Mouse (Mus musculus) bone marrow macrophage, adult 2 months (primary cell): ENCODE measurements around the gene Olfr921. TPM values are rescaled to one million over a fixed set of nuclear protein-coding genes. Genes with fewer than 3 reads are reported as not detected.

Source experiments
- H3K27ac ChIP-seq: 2 replicates; pipeline ENCODE4 v1.5.1; 2012; ENCODE audit warnings: low read depth, low read length; ENCODE audit not compliant: insufficient read depth
- H3K4me1 ChIP-seq: 2 replicates; pipeline ENCODE4 v1.6.1; 2012; ENCODE audit warnings: low read length; ENCODE audit not compliant: control insufficient read depth, insufficient read depth
- H3K4me3 ChIP-seq: 2 replicates; pipeline ENCODE4 v1.5.1; 2012; ENCODE audit warnings: mild to moderate bottlenecking, low read length, moderate library complexity; ENCODE audit not compliant: insufficient read depth
- CTCF ChIP-seq: IDR thresholded peaks from 2 replicates; pipeline ENCODE4 v1.5.1; 2012; ENCODE audit warnings: low read depth, mild to moderate bottlenecking, low read length, moderate library complexity
- POLR2A ChIP-seq: IDR thresholded peaks from 2 replicates; pipeline ENCODE4 v1.6.1; 2012; ENCODE audit warnings: mild to moderate bottlenecking, low read depth, low read length, borderline replicate concordance
- polyA plus RNA-seq: library from polyadenylated mRNA; stranded (reverse); fragments of >200 nt; gene quantifications from 2 replicates; pipeline ENCODE4 v1.2.4, GENCODE M21; 2012; ENCODE audit not compliant: missing spikeins, insufficient read depth, insufficient read length

The Olfr921 gene
- polyA plus RNA-seq, 1 experiment: not detected

DNA sequence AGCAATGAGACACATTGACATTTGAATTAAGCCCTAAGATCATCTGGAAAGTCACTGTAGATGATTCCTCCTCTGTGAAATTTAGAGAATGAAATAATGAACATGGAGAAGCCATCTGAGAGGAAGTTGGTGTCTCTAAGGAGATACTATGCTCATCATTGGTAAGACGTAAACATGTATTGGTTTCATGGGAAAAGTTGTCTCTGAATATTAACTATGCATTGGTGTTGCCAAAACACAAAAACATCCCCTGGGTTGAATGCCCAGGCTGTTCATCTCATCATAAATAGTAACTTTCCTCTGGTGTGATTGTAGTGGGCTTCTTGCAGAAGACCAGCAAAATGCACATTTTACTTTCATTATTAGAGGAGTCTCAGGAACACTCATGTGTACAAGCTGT is 53.4 kb downstream of the Olfr921 start, which contains the start of gene Olfr923:
Olfr923 (plus strand) TSS at position 301 of the 400 bp plus-strand sequence.
- no peak for TF ChIP-seq CTCF
- no peak for TF ChIP-seq POLR2A
- Histone ChIP-seq H3K27ac (no peak within 1 kb of the TSS), H3K4me3 (no peak within 1 kb of the TSS), H3K4me1 (peaks cover under 1% of the 10 kb centered on the region)

Other genes with a start within 250 kb of the Olfr921 start
- not detected in 2 replicates for gene Olfr910, start 235.2 kb upstream of the Olfr921 start, polyA plus RNA-seq
- 0.15 TPM in 2 replicates for gene Olfr912, start 192.9 kb upstream of the Olfr921 start, polyA plus RNA-seq
- not detected in 2 replicates for gene Olfr913, start 180.3 kb upstream of the Olfr921 start, polyA plus RNA-seq
- not detected in 2 replicates for gene Olfr914, start 168.0 kb upstream of the Olfr921 start, polyA plus RNA-seq
- not detected in 2 replicates for gene Olfr916, start 113.2 kb upstream of the Olfr921 start, polyA plus RNA-seq
- not detected in 2 replicates for gene Olfr917, start 107.2 kb upstream of the Olfr921 start, polyA plus RNA-seq
- gene Olfr918, start 98.5 kb upstream of the Olfr921 start, polyA plus RNA-seq: not detected in 2 replicates
- not detected in 2 replicates for gene Olfr919, start 69.4 kb upstream of the Olfr921 start, polyA plus RNA-seq
- 211 and 230 TPM in 2 replicates for gene Vwa5a, start 54.8 kb upstream of the Olfr921 start, polyA plus RNA-seq
- 1.5 and 2.6 TPM in 2 replicates for gene Olfr920, start 20.8 kb upstream of the Olfr921 start, polyA plus RNA-seq
- not detected in 2 replicates for gene Olfr922, start 41.5 kb downstream of the Olfr921 start, polyA plus RNA-seq
- gene Olfr923, start 53.5 kb downstream of the Olfr921 start, polyA plus RNA-seq: not detected in 2 replicates
- gene Olfr924, start 71.4 kb downstream of the Olfr921 start, polyA plus RNA-seq: not detected in 2 replicates
- gene Olfr26, start 82.0 kb downstream of the Olfr921 start, polyA plus RNA-seq: not detected in 2 replicates
- gene Olfr926, start 104.1 kb downstream of the Olfr921 start, polyA plus RNA-seq: not detected in 2 replicates
- not detected in 2 replicates for gene Olfr930, start 156.7 kb downstream of the Olfr921 start, polyA plus RNA-seq
- gene Olfr933, start 199.2 kb downstream of the Olfr921 start, polyA plus RNA-seq: not detected in 2 replicates
- gene Olfr934, start 215.2 kb downstream of the Olfr921 start, polyA plus RNA-seq: not detected in 2 replicates
- not detected in 2 replicates for gene Olfr935, start 226.6 kb downstream of the Olfr921 start, polyA plus RNA-seq